Mouse (Mus musculus) heart, adult 18-20 months (tissue): ENCODE results near the gene Gpr155. TPM values are rescaled to one million over a fixed set of nuclear protein-coding genes. Genes with fewer than 3 reads are reported as not detected.

ENCODE experiments used
- DNase-seq, 2 experiments: peaks; one replicate each; pipeline ENCODE4 v3.0.0; 2021 to 2022; ENCODE audit warnings: mixed read lengths in 1 of 2
- total RNA-seq, 2 experiments: library from RNA; stranded (reverse); gene quantifications; 2 replicates each; pipeline ENCODE4 v1.2.3; 2021

Gpr155 gene
- total RNA-seq, 2 experiments from 2014 or later = 10.3 to 13.4 TPM

DNA sequence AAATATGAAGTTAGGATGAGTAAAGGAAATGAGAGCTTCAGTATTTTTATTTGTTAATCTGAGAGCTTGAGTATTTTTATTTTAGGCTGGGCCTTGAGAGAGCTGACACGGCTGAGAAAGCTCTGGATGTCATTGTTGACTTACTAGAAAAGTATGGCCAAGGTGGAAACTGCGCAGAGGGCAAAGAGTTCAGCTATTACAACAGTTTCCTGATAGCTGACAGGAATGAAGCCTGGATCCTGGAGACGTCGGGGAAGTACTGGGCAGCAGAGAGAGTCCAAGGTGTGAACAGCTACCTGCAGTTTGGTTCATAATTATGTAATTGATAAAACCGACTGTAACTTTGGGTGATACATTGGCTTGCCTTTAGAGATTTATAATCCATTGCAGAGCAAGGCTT, 67.2 kb downstream of the Gpr155 start:
- no peak for DNase-seq

DNA sequence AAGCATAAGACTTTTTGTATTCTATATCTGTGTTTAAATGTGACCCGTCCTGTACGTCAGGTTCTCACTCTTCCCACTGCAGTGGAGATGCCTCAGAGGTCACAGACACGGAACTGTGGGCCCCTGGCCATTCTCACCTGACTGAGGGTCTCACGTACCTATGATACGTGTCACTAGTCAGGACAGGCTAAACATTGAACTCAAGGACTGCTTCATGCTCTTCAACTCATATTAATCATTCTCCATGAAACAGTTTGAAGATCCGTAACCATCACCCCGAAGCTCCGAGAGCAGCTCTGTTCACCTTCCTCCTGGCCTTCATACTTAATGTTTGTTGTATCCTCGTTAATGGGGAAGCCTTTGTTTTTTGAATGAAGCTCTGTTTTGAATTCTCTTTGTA, 68.9 kb downstream of the Gpr155 start:
- no peak for DNase-seq

DNA sequence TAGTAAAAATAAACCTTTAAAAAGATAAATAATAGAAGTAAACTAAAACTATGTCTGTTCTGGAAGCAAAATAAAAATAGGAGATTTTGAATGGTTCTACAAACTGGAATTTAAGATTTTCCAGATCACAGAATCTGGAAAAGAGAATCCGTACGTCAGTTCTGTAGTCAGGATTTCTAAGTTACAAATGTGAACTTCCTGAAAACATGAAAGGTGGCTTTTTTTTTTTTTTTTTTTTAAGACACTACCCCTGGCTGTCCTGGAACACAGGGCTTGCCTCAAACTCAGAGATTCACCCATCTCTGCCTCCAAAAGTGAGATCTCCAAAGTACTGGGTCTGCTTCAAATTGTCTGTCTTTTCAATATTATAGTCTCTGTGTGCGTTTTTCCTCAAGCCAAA, 72.1 kb downstream of the Gpr155 start:
- DNase-seq = no peak

DNA sequence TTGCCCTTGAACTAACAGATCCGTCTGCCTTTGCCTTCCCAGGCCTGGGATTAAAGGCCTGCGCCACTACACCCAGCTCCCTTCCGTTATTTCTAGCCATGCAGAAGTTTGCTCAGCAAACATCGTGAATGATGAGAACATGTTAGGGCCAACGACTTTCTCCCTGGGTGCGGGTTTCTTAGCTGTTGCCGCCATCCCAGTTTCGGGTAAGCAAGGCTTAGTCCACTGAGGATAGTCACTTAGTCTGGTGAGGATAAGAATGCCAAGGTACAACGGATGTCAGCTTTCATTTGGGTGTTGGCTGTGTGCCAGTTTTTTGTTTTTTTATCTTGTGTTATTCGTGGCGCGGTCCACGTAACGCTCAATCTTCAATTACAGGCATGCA, 73.3 kb downstream of the Gpr155 start:
- DNase-seq = peak; percentile 38 to 80

DNA sequence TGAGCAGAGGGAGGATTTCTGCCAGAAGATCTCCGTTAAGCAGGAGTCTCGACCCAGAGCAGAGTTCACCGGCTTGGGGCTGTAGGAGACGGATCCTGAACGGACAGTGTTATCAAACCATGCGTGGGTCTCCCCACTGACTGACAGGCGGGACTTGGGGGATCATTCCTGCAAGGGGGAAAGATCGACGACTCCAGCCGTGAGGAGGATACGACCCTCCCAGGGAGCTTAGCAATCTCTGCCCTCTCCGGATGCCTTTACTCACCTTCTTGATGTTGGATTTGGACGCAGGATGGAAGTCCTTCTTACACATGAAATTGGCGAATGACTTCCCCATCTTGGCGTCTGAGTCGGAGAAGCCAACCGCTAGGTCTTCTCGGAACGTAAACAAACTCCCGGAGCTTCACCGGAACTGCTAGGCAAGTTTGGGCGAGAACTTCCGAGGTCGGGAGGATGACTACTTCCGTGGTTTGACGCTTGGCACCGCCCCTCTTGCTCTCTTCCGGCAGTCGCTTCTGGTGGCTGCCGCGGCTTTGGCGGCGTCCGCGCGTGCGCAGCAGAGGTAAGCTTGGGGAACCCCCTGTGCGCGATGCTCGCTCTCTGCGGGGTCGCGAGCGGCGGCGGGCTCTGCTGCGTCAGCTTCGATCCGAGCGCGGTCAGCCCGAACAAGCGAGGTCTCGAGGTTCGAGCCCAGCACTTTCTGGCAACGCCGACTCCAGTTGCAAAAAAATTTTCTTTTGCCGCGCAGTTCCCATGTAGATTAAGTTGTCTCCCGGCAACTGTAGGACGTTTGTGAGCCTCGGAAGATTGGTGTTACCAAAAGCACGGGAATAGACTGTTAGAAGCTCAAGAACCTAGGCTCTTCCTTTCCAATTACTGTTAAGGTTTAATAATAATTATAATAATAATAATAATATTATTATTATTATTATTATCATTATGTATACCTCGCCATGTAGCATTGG, 73.9 kb downstream of the Gpr155 start, which contains the start of the genes Scrn3 and Cir1:
TSS of gene Scrn3 (plus strand) at position 450 of the 965 bp plus-strand sequence.
TSS of gene Cir1 (minus strand) at position 550 of the 965 bp plus-strand sequence.
- DNase-seq = peak; percentile 95 to 97

DNA sequence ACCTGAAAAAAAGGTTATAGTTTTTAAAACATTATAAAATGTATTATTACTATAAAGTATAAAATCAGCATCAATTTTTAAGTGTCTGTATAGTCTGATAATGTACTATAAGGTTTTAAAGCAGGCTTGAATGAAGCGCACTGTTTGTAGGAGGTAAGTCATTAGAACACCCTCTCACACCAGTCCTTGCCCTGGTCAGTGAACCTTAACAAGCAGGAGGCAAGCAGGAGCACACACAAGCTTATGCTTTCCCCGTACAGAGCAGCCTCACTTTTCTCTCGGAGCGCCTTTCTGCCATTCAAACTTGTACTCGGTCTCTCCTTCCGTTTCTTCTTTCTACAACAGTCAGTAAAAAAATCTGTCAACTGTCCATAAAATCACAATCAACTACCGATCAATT, 80.4 kb downstream of the Gpr155 start:
- DNase-seq = no peak

DNA sequence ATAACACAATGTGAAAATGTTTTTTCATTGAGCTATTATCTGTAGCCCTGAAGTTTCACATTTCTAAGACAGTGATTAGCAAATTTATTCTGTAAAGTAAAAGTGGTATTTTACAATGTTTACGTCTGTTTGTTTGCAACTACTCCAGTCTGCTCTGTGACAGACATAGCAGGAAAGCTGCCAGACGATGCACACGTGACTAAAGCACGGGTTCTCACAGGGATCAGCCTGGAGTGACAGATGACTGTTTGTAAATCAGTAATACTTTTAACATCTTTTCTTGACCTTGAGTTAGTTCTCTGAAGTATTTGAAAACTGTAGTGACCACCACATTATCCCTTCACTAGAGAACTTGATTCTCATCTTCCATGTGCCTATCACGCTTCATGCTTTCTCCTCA, 81.9 kb downstream of the Gpr155 start:
- DNase-seq = no peak

DNA sequence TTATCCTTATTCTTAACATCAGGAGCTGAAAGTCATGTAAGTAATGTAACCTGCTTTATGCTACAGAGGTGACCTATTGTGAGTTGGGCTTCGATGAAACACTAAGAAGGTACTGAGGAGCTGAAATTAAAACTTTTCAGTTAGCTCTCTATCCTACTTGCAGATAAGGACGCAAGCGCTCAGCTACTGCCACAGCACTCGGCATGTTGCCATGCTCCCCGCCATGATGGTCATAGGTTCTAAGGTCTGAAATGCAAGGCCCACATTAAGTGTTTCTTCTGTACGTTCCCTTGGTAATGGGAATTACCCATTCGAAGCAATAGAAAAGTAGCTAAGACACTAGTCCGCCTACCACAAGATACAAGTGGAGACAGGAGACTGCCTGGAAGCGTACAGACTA, 83.7 kb downstream of the Gpr155 start:
- no peak for DNase-seq

DNA sequence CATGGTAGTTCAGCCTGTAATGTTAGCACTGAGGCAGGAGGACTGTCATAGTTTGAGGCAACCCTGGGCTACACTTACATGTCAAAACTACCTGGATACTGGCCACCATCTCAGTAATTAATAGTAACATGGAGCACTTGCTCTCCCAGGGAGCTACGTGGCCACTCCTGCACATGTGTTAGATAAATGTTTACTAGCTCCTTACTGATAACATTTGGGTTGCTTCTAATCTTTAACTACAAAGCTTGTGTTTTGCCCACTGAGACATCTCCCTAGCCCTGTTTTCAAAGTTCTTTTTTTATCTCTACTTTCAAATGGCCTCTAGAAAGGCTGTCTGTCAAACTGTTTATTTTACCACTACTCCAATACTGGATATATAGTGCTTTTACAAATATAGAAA, 84.4 kb downstream of the Gpr155 start:
- DNase-seq = no peak

DNA sequence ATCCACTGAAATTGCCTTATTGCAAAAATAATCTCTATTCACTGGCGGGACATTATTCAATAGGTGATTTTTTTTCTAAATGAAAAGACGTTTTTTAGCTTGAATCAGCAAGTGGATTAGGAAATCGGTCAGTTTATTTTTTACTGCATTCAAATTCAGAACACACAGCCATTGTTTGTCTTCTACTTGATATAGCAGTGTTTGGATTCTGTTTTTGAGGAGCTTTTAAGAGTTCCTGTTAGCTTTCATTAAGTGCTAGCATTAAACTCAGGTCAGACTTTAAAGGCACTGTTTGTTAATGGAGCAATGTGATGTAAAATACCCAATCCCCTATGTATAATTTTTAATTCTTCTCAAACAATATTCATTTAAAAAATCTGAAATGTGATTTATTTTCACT, 87.5 kb downstream of the Gpr155 start:
- no peak for DNase-seq

DNA sequence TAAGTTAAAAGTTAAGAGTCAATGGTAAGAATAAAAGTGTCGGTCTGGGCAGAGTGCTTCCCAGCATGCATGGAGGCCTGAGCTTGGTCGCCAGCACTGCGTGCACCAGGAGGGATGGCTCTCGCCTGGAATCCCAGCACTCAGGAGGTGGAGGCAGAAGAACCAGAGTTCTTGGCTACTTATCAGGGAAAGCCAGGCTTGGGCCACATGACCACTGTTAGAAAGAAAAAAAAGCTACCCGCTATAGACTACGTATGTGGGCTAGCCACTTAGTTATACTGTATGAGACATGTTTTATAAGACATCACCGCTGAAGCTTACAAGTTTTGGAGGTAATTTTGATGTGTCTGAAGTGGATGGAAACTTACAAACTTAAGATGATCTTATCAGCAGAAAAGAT, 88.2 kb downstream of the Gpr155 start:
- DNase-seq = no peak

DNA sequence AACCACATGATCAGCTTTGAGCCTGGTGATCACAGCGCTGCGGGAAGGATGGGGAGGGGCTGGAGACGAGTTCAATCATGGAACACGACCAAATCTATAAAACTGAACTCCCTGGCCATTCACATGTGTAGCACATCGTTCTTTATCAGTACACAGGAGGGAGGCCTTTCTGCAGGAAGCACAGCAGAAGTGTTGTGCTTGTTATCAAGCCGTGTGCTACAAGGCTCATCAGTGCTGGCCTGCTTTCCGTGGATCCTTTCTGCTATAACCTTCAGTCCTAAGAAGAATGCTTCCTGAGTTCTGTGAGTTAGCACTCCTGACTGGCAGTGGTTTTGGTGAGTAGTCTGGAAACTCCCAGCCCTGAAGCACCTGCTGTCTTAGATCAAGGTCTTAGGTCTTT, 91.3 kb downstream of the Gpr155 start:
- DNase-seq = no peak

Other genes with a start within 250 kb of the Gpr155 start
- gene Ola1, start 167.6 kb downstream of the Gpr155 start, total RNA-seq = 10 to 100 TPM; 41.5 to 41.9 TPM
- not detected for gene Sp9, start 114.6 kb downstream of the Gpr155 start, total RNA-seq
- 10 to 100 TPM; 26.1 to 33.9 TPM for gene Scrn3, start 74.0 kb downstream of the Gpr155 start, total RNA-seq
- gene Cir1, start 73.9 kb downstream of the Gpr155 start, total RNA-seq = 10 to 100 TPM; 11.1 to 13.9 TPM
- 10 to 100 TPM; 11.2 to 14.0 TPM for gene Wipf1, start 143.2 kb upstream of the Gpr155 start, total RNA-seq
- gene Chrna1, start 193.8 kb upstream of the Gpr155 start, total RNA-seq = under 1 TPM in 1 of 2 experiments, not detected in 1; 0.05 TPM